ENCODE assay signal across 8 mouse cellular contexts in the genomic region with DNA sequence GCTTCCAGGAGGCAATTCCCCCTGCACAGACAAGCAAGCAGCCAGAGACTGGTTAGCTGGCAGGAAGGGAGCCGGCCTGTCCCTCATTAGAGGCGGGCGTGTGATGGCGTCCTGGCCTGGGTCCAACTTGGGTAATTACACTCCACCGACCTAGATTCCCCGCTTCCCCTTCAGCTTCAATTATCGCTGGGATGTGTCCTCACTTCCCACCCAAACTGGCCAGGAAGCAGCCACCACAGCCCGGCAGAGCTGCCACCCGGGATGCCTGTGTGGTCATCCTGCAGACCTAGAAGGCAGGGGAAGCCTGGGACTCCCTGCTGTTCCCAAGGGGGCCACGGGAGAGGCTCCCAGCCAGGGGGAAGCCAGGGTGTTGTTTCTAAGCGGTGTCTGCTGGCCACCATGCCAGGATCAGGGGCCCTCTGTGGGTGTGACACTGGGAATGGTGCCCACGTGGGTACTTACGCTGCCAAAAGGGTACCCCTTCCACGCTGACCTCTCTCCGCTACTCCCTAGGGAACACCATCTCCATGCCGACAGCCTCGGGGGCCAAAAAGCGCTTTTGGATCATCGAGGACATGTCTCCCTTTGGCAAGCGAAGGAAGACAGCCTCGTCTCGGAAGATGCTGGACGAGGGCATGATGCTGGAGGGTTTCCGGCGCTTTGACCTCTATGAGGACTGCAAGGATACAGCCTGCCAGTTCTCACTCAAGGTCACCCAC.
DNase-seq lines count a peak whose midpoint lies in the region; ATAC-seq lines count a peak whose summit lies in the region.

No protein-coding gene starts in this region.

- H3K9ac ChIP-seq in intestine, embryonic 15.5 days = 0 out of 2 replicates have a peak overlapping the region, but pooled peaks have one; percentile 3
- H3K9ac ChIP-seq in limb, embryonic 13.5 days = peak overlapping the region; percentile 25

- peaks cover 63% of the 10 kb centered on the region for H3K4me1 ChIP-seq in embryonic facial prominence, embryonic 10.5 days
- H3K4me1 ChIP-seq in intestine, embryonic 15.5 days (replicated peaks) = peaks cover 40% of the 10 kb centered on the region
- peaks cover 59% of the 10 kb centered on the region for H3K4me1 ChIP-seq in limb, embryonic 13.5 days

- H3K9me3 ChIP-seq in embryonic facial prominence, embryonic 10.5 days = no peaks in the 10 kb centered on the region
- no peaks in the 10 kb centered on the region for H3K9me3 ChIP-seq in intestine, embryonic 15.5 days
- H3K9me3 ChIP-seq in limb, embryonic 13.5 days = no peaks in the 10 kb centered on the region

- no peak overlapping the region for H3K4me2 ChIP-seq in intestine, embryonic 15.5 days (replicated peaks)
- peak overlapping the region; percentile 73 for H3K4me2 ChIP-seq in limb, embryonic 13.5 days (replicated peaks)

- peak overlapping the region; percentile 52; the same call in 1 of the 2 replicates for H3K27ac ChIP-seq in embryonic facial prominence, embryonic 10.5 days (replicated peaks)
- no peak overlapping the region for H3K27ac ChIP-seq in intestine, embryonic 15.5 days
- no peak overlapping the region for H3K27ac ChIP-seq in limb, embryonic 13.5 days

- 33% methylated on average over 25 of the region's 25 CpGs for WGBS in embryonic facial prominence, embryonic 10.5 days
- WGBS in intestine, embryonic 15.5 days = 56% methylated on average over 25 of the region's 25 CpGs
- WGBS in limb, embryonic 13.5 days = 23% methylated on average over 25 of the region's 25 CpGs

- H3K36me3 ChIP-seq in embryonic facial prominence, embryonic 10.5 days (replicated peaks) = no peaks in the 10 kb centered on the region
- H3K36me3 ChIP-seq in intestine, embryonic 15.5 days = no peaks in the 10 kb centered on the region
- no peaks in the 10 kb centered on the region for H3K36me3 ChIP-seq in limb, embryonic 13.5 days

- ATAC-seq in intestine, embryonic 15.5 days = peak; percentile 32; the same call in 1 of the 2 replicates
- ATAC-seq in limb, embryonic 13.5 days (ENCODE audit: low FRiP score, low read depth) = 0 out of 2 replicates have a peak, but pooled peaks have one; percentile 4

- peaks cover 94% of the 10 kb centered on the region for H3K27me3 ChIP-seq in embryonic facial prominence, embryonic 10.5 days (replicated peaks; ENCODE audit: low read depth, poor library complexity, severe bottlenecking)
- peaks cover 26% of the 10 kb centered on the region for H3K27me3 ChIP-seq in intestine, embryonic 15.5 days (replicated peaks)
- peaks cover 81% of the 10 kb centered on the region for H3K27me3 ChIP-seq in limb, embryonic 13.5 days

- peak overlapping the region; percentile 61 for H3K4me3 ChIP-seq in embryonic facial prominence, embryonic 10.5 days
- no peak overlapping the region for H3K4me3 ChIP-seq in intestine, embryonic 15.5 days (replicated peaks)
- peak overlapping the region; percentile 42 for H3K4me3 ChIP-seq in limb, embryonic 13.5 days

- DNase-seq in adrenal gland, adult (ENCODE audit: inconsistent age in 2 of 2, low spot score in 1 of 2) = peak; percentile 62 to 76
- no peak for DNase-seq in adrenal gland, postnatal 4 days (ENCODE audit: low spot score in 2 of 2)
- DNase-seq in embryonic facial prominence, embryonic 10.5 days (ENCODE audit: low spot score) = peak; percentile 67
- DNase-seq in heart, adult 11 months = peak; percentile 97
- DNase-seq in retina, postnatal 7 days (ENCODE audit: low read depth, low spot score) = peak; percentile 78
- DNase-seq in thymus, postnatal 14 days = no peak

Comparison
In these comparisons a context has a peak if more than half of its experiments do, and no peak if none do; other contexts are left out.
1. DNase-seq: peak in adrenal gland, adult (2 of 2), embryonic facial prominence, embryonic 10.5 days (single experiment), heart, adult 11 months (single experiment) and retina, postnatal 7 days (single experiment); none in adrenal gland, postnatal 4 days (0 of 2) and thymus, postnatal 14 days (single experiment).